Mouse (Mus musculus) midbrain, embryonic 16.5 days (tissue): ENCODE results near the gene Ms4a4b. TPM values are rescaled to one million over a fixed set of nuclear protein-coding genes. Genes with fewer than 3 reads are reported as not detected.

Source experiments
- ATAC-seq: fragments of 200-750 bp; cut with Nextera tagmentation; 2 replicates; pipeline ENCODE4 v1.8.0; 2017; ENCODE audit warnings: moderate TSS enrichment
- H3K27ac ChIP-seq: fragments of 300-500 bp; sonication (generic); 2 replicates; pipeline ENCODE4 v1.5.1; 2014; ENCODE audit warnings: mild to moderate bottlenecking, low read length, mixed read lengths
- H3K27me3 ChIP-seq: fragments of 300-500 bp; sonication (generic); 2 replicates; pipeline ENCODE4 v1.6.1; 2014; ENCODE audit warnings: low read depth, low read length, mixed read lengths; ENCODE audit not compliant: control insufficient read depth, insufficient read depth
- H3K36me3 ChIP-seq: fragments of 300-500 bp; sonication (generic); 2 replicates; pipeline ENCODE4 v1.6.1; 2014; ENCODE audit warnings: mild to moderate bottlenecking, low read length, moderate library complexity, mixed read lengths; ENCODE audit not compliant: control insufficient read depth, insufficient read depth
- H3K4me1 ChIP-seq: fragments of 300-500 bp; sonication (generic); 2 replicates; pipeline ENCODE4 v1.6.1; 2014; ENCODE audit warnings: mild to moderate bottlenecking, low read length, mixed read lengths; ENCODE audit not compliant: control insufficient read depth, insufficient read depth
- H3K4me2 ChIP-seq: fragments of 300-500 bp; sonication (generic); 2 replicates; pipeline ENCODE4 v1.6.1; 2014; ENCODE audit warnings: mild to moderate bottlenecking, low read length, mixed read lengths
- H3K4me3 ChIP-seq: fragments of 300-500 bp; sonication (generic); 2 replicates; pipeline ENCODE4 v1.5.1; 2014; ENCODE audit warnings: low read depth, mild to moderate bottlenecking, low read length, moderate library complexity, mixed read lengths
- H3K9ac ChIP-seq: fragments of 300-500 bp; sonication (generic); 2 replicates; pipeline ENCODE4 v1.6.1; 2014; ENCODE audit warnings: low read depth, low read length, mixed read lengths
- H3K9me3 ChIP-seq: fragments of 300-500 bp; sonication (generic); replicated peaks from 2 replicates; pipeline ENCODE4 v1.6.1; 2014; ENCODE audit warnings: mild to moderate bottlenecking, low read length, mixed read lengths; ENCODE audit not compliant: control insufficient read depth, poor library complexity, severe bottlenecking
- WGBS: fragments of 180-500 bp; shearing (Covaris S2); extraction: QIAGEN DNeasy Blood & Tissue Kit; methylation state at CpG from one replicate; pipeline ENCODE4 v1.1.7; 2014; 5-methylcytosine and 5-hydroxymethylcytosine counted together
- polyA plus RNA-seq: library from polyadenylated mRNA; unstranded; fragments of >200 nt; fragmentation: Nextera tagmentation; extraction: Ambion mirVana; gene quantifications from 2 replicates; pipeline ENCODE4 v1.2.1, GENCODE M21; 2015

The Ms4a4b gene
- polyA plus RNA-seq, 1 experiment from 2014 or later, result not detected

GRCm38 (mm10) chr19:11482684-11483083 is 39.3 kb downstream of the Ms4a4b start:
- Histone ChIP-seq H3K4me3 (no peak overlapping the region), H3K27me3 (no peaks in the 10 kb centered on the region), H3K36me3 (no peaks in the 10 kb centered on the region), H3K4me1 (no peaks in the 10 kb centered on the region), H3K9me3 (no peaks in the 10 kb centered on the region), H3K4me2 (no peak overlapping the region), H3K27ac (no peak overlapping the region), H3K9ac (no peak overlapping the region)
- no peak for ATAC-seq
- WGBS, result 93% methylated on average over 2 of the region's 2 CpGs

- Histone ChIP-seq H3K36me3 (no peaks in the 10 kb centered on the region), H3K9me3 (no peaks in the 10 kb centered on the region), H3K4me1 (no peaks in the 10 kb centered on the region), H3K9ac (no peak overlapping the region), H3K27me3 (no peaks in the 10 kb centered on the region), H3K27ac (no peak overlapping the region), H3K4me3 (no peak overlapping the region), H3K4me2 (no peak overlapping the region)
- no peak for ATAC-seq
- WGBS, result 78% methylated on average over 4 of the region's 4 CpGs
Observed at GRCm38 (mm10) chr19:11483941-11484340, 40.6 kb downstream of the Ms4a4b start.

- H3K9me3 ChIP-seq, result no peaks in the 10 kb centered on the region
- no peaks in the 10 kb centered on the region for H3K4me1 ChIP-seq
- H3K9ac ChIP-seq, result no peak overlapping the region
- no peak overlapping the region for H3K4me2 ChIP-seq
- no peak overlapping the region for H3K27ac ChIP-seq
- H3K27me3 ChIP-seq, result no peaks in the 10 kb centered on the region
- WGBS, result 87% methylated on average over 3 of the region's 3 CpGs
- no peak for ATAC-seq
- no peaks in the 10 kb centered on the region for H3K36me3 ChIP-seq
- no peak overlapping the region for H3K4me3 ChIP-seq
Observed at GRCm38 (mm10) chr19:11484388-11484787, 41.0 kb downstream of the Ms4a4b start.

- no peak overlapping the region for H3K9ac ChIP-seq
- H3K36me3 ChIP-seq, result no peaks in the 10 kb centered on the region
- no peaks in the 10 kb centered on the region for H3K27me3 ChIP-seq
- no peak overlapping the region for H3K4me2 ChIP-seq
- no peaks in the 10 kb centered on the region for H3K9me3 ChIP-seq
- WGBS, result 90% methylated on average over 3 of the region's 3 CpGs
- H3K4me1 ChIP-seq, result no peaks in the 10 kb centered on the region
- no peak overlapping the region for H3K4me3 ChIP-seq
- no peak overlapping the region for H3K27ac ChIP-seq
- no peak for ATAC-seq
Observed at GRCm38 (mm10) chr19:11485266-11485665, 41.9 kb downstream of the Ms4a4b start.

- 88% methylated on average over 2 of the region's 2 CpGs for WGBS
- H3K36me3 ChIP-seq, result no peaks in the 10 kb centered on the region
- H3K4me1 ChIP-seq, result no peaks in the 10 kb centered on the region
- no peaks in the 10 kb centered on the region for H3K9me3 ChIP-seq
- H3K9ac ChIP-seq, result no peak within 1 kb of the TSS
- no peak within 1 kb of the TSS for H3K4me3 ChIP-seq
- H3K27ac ChIP-seq, result no peak within 1 kb of the TSS
- no peaks in the 10 kb centered on the region for H3K27me3 ChIP-seq
- ATAC-seq, result no peak
- no peak within 1 kb of the TSS for H3K4me2 ChIP-seq
Observed at GRCm38 (mm10) chr19:11485746-11486145, 42.4 kb downstream of the Ms4a4b start, which contains the start of gene Gm8369. TSS of gene Gm8369 (plus strand) at chr19:11485938.

- no peaks in the 10 kb centered on the region for H3K4me1 ChIP-seq
- no peaks in the 10 kb centered on the region for H3K9me3 ChIP-seq
- no peaks in the 10 kb centered on the region for H3K27me3 ChIP-seq
- no peaks in the 10 kb centered on the region for H3K36me3 ChIP-seq
- no peak for ATAC-seq
- H3K27ac ChIP-seq, result no peak overlapping the region
- no peak overlapping the region for H3K9ac ChIP-seq
- WGBS, result 94% methylated on average over 1 of the region's 1 CpGs
- no peak overlapping the region for H3K4me2 ChIP-seq
- H3K4me3 ChIP-seq, result no peak overlapping the region
Observed at GRCm38 (mm10) chr19:11486599-11486998, 43.2 kb downstream of the Ms4a4b start.

GRCm38 (mm10) chr19:11491406-11492189 is 48.2 kb downstream of the Ms4a4b start:
- Histone ChIP-seq H3K9ac (no peak overlapping the region), H3K27ac (no peak overlapping the region), H3K4me3 (no peak overlapping the region), H3K36me3 (no peaks in the 10 kb centered on the region), H3K9me3 (no peaks in the 10 kb centered on the region), H3K4me2 (no peak overlapping the region), H3K27me3 (no peaks in the 10 kb centered on the region), H3K4me1 (no peaks in the 10 kb centered on the region)
- WGBS, result 80% methylated on average over 4 of the region's 4 CpGs
- ATAC-seq, result no peak

GRCm38 (mm10) chr19:11492671-11493070 is 49.3 kb downstream of the Ms4a4b start:
- Histone ChIP-seq H3K4me3 (no peak overlapping the region), H3K4me2 (no peak overlapping the region), H3K4me1 (no peaks in the 10 kb centered on the region), H3K27me3 (no peaks in the 10 kb centered on the region), H3K9ac (no peak overlapping the region), H3K36me3 (no peaks in the 10 kb centered on the region), H3K9me3 (no peaks in the 10 kb centered on the region), H3K27ac (no peak overlapping the region)
- 83% methylated on average over 1 of the region's 1 CpGs for WGBS
- ATAC-seq, result no peak

GRCm38 (mm10) chr19:11494519-11494918 is 51.2 kb downstream of the Ms4a4b start:
- Histone ChIP-seq H3K36me3 (no peaks in the 10 kb centered on the region), H3K4me2 (no peak overlapping the region), H3K9me3 (no peaks in the 10 kb centered on the region), H3K27ac (no peak overlapping the region), H3K4me3 (no peak overlapping the region), H3K27me3 (no peaks in the 10 kb centered on the region), H3K9ac (no peak overlapping the region), H3K4me1 (no peaks in the 10 kb centered on the region)
- no peak for ATAC-seq
- 88% methylated on average over 3 of the region's 3 CpGs for WGBS
